Mouse (Mus musculus) forebrain, embryonic 10.5 days (tissue): ENCODE results near the gene Atp2a3. TPM values are rescaled to one million over a fixed set of nuclear protein-coding genes. Genes with fewer than 3 reads are reported as not detected.

ENCODE experiments used
- DNase-seq: peaks from one replicate; pipeline ENCODE4 v3.0.0-alpha.2; 2017; ENCODE audit warnings: low spot score; ENCODE audit errors: extremely low spot score
- H3K27ac ChIP-seq: fragments of 300-500 bp; sonication (generic); 2 replicates; pipeline ENCODE4 v1.5.1; 2016; ENCODE audit warnings: mild to moderate bottlenecking
- H3K27me3 ChIP-seq: fragments of 300-500 bp; sonication (generic); 2 replicates; pipeline ENCODE4 v1.6.1; 2016; ENCODE audit warnings: mild to moderate bottlenecking; ENCODE audit not compliant: poor library complexity, severe bottlenecking
- H3K36me3 ChIP-seq: fragments of 300-500 bp; sonication (generic); replicated peaks from 2 replicates; pipeline ENCODE4 v1.6.1; 2016; ENCODE audit warnings: mild to moderate bottlenecking, moderate library complexity
- H3K4me1 ChIP-seq: fragments of 300-500 bp; sonication (generic); 2 replicates; pipeline ENCODE4 v1.6.1; 2016
- H3K4me3 ChIP-seq: fragments of 300-500 bp; sonication (generic); 2 replicates; pipeline ENCODE4 v1.5.1; 2016; ENCODE audit warnings: mild to moderate bottlenecking, moderate library complexity
- H3K9me3 ChIP-seq: fragments of 300-500 bp; sonication (generic); 2 replicates; pipeline ENCODE4 v1.6.1; 2016; ENCODE audit warnings: mild to moderate bottlenecking, moderate library complexity
- WGBS: fragments of 180-500 bp; shearing (Covaris S2); methylation state at CpG from one replicate; pipeline ENCODE4 v1.1.7; 2016; 5-methylcytosine and 5-hydroxymethylcytosine counted together
- polyA plus RNA-seq: library from polyadenylated mRNA; unstranded; fragments of >200 nt; fragmentation: Nextera tagmentation; extraction: Ambion mirVana; gene quantifications from 2 replicates; pipeline ENCODE4 v1.2.1, GENCODE M21; 2016

Atp2a3 gene
- polyA plus RNA-seq, 1 experiment from 2014 or later, result 1.6 TPM

DNA sequence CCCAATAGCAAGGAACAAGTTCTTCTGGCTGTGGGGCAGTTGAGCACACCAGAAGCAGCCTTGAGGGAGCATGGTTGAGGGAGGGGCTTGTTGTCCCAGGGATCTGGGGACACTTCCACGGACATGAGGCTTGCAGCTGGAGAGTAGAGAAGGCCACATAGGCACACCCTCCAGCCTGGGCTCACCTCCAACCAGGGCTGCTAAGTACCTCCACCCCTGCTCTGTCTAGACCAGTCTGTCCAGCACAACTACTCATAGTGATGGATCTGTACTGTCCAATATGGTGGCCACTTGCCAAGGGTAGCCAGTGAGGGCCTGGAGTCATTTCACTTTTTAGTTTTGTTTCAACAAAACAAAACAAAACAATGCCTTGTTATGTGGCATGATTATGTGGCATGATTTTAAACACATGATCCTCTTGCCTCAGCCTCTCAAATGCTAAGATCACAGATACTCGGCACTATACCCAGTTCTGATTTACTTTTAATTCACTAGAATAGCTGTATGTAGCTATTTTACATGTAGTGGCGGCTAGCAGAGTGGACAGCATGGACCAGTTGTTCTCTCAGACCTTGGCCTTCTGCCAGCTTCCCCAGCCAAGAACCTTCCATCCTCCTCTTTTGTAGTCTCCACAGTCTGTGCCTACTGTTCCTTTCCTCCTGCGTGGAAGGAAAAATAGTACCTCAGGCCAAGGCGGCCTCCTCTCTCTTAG, 54.6 kb downstream of the Atp2a3 start:
- H3K9me3 ChIP-seq, result no peaks in the 10 kb centered on the region
- peaks cover 54% of the 10 kb centered on the region for H3K27me3 ChIP-seq
- H3K27ac ChIP-seq, result no peak overlapping the region
- H3K4me3 ChIP-seq, result no peak overlapping the region
- WGBS, result 87% methylated on average over 5 of the region's 5 CpGs
- no peaks in the 10 kb centered on the region for H3K36me3 ChIP-seq
- DNase-seq, result no peak
- peaks cover 22% of the 10 kb centered on the region for H3K4me1 ChIP-seq

DNA sequence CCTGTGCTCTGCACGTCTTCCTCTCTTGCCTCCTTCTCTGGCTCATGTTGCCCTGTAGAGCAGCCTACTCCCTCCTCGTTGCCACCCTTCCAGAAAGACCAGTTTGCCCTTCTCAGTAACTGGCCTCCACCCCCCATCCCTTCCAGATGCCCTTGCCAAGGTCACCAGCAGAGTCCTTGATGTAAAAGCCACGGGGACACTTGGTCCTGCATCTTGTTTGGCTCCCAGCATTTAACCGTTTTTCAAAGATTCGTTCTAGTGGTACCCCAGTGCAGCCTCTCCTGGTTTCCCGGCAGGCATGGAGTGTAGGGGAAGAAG, 55.1 kb downstream of the Atp2a3 start:
- H3K27me3 ChIP-seq, result peaks cover 59% of the 10 kb centered on the region
- no peak overlapping the region for H3K4me3 ChIP-seq
- H3K9me3 ChIP-seq, result no peaks in the 10 kb centered on the region
- no peaks in the 10 kb centered on the region for H3K36me3 ChIP-seq
- WGBS, result 78% methylated on average over 6 of the region's 6 CpGs
- H3K27ac ChIP-seq, result no peak overlapping the region
- H3K4me1 ChIP-seq, result peaks cover 22% of the 10 kb centered on the region
- DNase-seq, result no peak

DNA sequence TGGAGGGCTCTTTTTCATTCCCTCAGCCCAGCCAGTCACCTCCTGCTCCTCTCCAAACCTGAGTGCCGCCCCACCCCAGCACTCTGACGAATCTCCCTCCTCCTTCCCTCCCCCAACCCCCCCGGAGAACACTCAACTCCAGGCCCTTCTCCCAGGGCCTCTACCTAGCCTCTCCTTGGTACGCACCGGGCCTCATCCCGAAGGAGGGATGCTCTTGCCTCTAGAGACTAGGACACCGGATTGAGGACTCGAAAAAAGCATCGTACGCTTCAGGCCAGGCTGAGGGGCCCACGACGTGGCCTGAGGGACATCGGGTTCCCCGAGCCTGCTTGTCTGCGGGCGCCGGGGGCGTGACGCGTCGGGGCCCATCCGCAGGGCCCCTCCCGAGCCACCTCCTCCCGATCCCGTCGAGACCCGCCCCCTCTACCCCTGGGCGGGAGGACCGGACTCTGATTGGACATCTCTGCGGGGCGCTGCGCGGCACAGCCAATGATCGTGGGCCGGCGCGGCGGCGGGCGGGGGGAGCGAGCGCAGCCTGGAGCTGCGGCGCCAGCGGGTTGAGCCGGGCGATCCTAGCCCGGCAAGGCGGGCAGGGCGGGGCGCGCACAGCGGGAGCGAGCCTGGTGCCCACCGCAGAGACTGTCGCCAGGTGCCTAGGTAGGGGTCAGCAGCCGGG, 57.6 kb downstream of the Atp2a3 start, which contains the start of gene Camkk1:
Gene Camkk1, plus strand, starts transcription at position 538 of the 676 bp plus-strand sequence.
- H3K27ac ChIP-seq, result peak within 1 kb of the TSS; percentile 76
- DNase-seq, result peak; percentile 87
- peaks cover 29% of the 10 kb centered on the region for H3K4me1 ChIP-seq
- no peaks in the 10 kb centered on the region for H3K9me3 ChIP-seq
- H3K36me3 ChIP-seq, result no peaks in the 10 kb centered on the region
- peak within 1 kb of the TSS; percentile 72 for H3K4me3 ChIP-seq
- WGBS, result under 1% methylated on average over 57 of the region's 57 CpGs
- H3K27me3 ChIP-seq, result peaks cover 85% of the 10 kb centered on the region

DNA sequence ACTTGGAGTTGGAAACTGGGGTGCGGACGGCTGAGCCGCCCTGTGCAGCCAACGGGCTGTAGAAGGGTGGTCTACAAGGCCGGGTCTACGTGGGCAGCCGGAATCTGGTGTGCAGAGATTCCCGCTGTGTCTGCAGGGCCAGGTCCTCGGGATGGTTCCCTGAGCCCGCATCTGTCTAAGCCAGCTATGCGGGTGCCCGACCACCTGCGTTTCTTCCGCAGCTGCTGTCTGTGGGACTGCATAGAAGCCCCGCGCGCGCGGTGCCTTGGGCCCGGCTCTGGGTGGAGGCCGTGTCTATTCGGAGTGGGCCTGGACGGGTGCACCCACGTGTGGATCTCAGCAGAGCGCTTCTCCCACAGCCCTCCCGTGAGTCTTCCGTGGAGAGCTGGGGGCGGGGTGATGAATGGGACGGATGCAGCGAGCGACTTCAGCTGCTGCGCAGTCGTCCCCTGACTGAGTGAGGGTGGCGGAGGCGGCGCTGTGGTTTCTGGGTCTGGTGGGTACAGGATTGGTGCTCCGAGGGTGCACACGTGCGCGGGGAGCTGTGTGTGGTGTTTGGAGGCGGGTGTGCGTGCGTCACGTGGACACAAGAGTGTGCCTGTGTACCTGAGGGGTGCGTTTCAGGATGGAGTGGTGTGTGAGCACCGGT, 58.3 kb downstream of the Atp2a3 start:
- Histone ChIP-seq H3K27ac (peak overlapping the region; percentile 76), H3K36me3 (no peaks in the 10 kb centered on the region), H3K9me3 (no peaks in the 10 kb centered on the region), H3K4me1 (peaks cover 36% of the 10 kb centered on the region), H3K27me3 (peaks cover 88% of the 10 kb centered on the region), H3K4me3 (peak overlapping the region; percentile 72)
- 1% methylated on average over 46 of the region's 46 CpGs for WGBS
- DNase-seq, result peak; percentile 45

DNA sequence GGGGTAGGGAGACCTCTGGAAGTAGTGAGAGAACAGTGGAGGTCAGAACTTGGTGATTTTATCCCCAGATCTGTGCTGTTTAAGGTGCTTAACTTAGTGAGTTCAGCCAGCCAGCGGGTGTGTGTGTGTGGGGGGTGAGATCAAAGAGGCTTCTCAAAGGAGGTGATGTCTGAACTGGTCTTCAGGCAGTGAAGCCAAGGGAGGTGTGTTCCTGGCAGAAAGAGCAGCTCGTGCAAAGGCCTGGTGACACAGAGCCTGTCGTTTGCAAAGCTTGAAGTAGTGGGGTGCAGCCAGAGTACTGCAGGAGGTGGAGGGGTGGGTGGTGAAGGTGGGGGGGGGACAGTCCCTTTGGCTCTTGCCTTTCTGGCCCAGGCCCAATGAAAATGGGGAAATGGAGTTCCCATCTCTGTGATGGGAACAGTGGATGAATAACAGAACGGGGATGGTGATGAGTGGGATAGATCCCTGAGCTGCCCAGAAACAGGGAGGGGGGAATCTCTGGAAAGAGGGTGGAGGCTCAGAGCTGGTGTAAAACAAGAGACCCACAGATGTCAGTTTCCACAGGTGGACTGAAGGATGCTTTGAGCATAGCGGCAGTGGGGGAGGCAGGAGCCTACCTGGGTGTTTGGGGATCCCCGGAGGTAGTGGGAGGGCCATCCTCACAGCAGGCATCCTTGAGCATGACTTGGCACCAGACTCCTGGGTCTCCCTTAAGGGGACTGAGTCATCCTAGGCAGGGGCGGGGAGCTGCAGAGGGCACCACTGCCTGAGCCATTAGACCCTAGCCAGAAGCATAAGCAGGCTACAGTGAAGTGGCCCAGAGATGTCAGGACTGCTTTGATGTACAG, 60.2 kb downstream of the Atp2a3 start:
- H3K36me3 ChIP-seq, result no peaks in the 10 kb centered on the region
- no peak overlapping the region for H3K27ac ChIP-seq
- H3K9me3 ChIP-seq, result no peaks in the 10 kb centered on the region
- WGBS, result 66% methylated on average over 7 of the region's 7 CpGs
- H3K27me3 ChIP-seq, result peaks cover 80% of the 10 kb centered on the region
- DNase-seq, result no peak
- H3K4me3 ChIP-seq, result no peak overlapping the region
- H3K4me1 ChIP-seq, result peaks cover 45% of the 10 kb centered on the region

DNA sequence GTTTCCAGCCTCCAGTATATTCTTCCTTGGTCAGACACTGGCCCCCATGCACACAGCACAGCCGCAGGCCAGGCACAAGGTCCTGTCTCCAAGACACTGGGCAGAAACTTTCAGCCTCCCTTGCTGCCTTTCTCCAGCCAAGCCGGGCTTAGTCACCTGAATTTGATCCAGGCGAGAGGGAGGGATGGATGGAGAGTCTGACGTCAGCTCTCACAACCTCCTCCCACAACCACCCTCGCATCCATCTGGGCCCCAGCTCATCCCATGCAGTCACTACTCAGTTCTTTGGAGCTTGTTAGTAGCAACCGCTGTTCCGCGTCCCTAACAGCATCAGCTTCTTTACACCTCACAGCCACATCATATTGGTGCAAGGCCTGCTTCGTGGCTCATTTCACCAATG, 62.1 kb downstream of the Atp2a3 start:
- Histone ChIP-seq H3K36me3 (no peaks in the 10 kb centered on the region), H3K27ac (no peak overlapping the region), H3K4me3 (no peak overlapping the region), H3K9me3 (no peaks in the 10 kb centered on the region), H3K4me1 (peaks cover 44% of the 10 kb centered on the region), H3K27me3 (peaks cover 61% of the 10 kb centered on the region)
- WGBS, result 55% methylated on average over 9 of the region's 9 CpGs
- no peak for DNase-seq

DNA sequence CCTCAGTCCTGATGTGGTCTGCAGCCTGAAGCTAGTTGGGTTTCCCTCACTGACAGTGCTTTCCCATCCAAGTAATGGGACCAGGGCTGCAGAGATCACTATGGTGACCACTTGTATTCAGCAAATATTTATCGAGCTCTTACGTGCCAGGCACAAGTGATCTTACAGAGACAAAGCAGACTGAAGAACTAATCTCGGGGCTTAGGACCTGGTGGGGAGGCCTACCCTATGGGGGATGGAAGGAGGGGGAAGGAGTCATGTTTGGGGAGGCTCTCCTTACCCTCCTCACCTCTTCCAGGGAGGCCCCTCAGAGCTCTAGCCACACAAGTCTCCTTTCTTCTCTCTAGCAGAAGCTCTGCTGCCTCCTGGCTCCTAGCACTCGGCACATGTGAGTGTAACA, 62.9 kb downstream of the Atp2a3 start:
- Histone ChIP-seq H3K4me3 (no peak overlapping the region), H3K27me3 (peaks cover 57% of the 10 kb centered on the region), H3K27ac (no peak overlapping the region), H3K9me3 (no peaks in the 10 kb centered on the region), H3K4me1 (peaks cover 37% of the 10 kb centered on the region), H3K36me3 (no peaks in the 10 kb centered on the region)
- 44% methylated on average over 4 of the region's 4 CpGs for WGBS
- no peak for DNase-seq

DNA sequence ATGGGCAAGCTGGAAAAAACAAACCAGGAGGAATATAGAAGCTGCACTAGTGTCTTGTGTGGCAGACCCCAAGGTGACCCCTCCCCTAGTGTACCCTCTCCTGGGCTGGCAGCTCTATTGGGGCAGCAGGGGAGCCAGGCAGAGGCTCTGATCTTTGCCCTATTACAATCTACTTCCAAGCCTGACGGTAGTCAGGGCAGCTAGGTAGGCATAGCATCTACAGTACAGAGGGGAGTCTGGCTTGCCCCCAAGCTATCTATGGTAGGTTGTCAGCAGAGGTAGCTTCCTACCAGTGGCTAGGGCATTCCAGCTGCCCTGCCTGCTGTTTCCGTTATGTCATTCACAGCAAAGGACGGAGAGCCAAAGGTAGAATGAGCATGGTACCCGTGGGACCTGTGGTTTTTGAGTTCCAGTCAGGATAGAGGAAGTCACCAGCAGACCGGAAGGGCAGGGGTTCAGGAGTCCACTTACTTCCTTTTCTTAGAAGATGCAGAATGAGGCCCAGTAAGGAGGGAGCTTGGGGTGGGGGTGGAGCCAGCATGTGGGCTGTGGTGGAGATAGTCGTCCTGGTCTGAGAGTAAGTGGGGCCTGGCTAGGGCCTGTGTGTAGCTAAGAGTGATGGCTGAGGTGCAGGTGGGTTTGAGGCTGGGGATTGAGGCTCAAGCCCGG, 63.4 kb downstream of the Atp2a3 start:
- peaks cover 31% of the 10 kb centered on the region for H3K4me1 ChIP-seq
- H3K4me3 ChIP-seq, result no peak overlapping the region
- DNase-seq, result no peak
- H3K36me3 ChIP-seq, result no peaks in the 10 kb centered on the region
- H3K27me3 ChIP-seq, result peaks cover 56% of the 10 kb centered on the region
- no peaks in the 10 kb centered on the region for H3K9me3 ChIP-seq
- 66% methylated on average over 7 of the region's 7 CpGs for WGBS
- H3K27ac ChIP-seq, result no peak overlapping the region

DNA sequence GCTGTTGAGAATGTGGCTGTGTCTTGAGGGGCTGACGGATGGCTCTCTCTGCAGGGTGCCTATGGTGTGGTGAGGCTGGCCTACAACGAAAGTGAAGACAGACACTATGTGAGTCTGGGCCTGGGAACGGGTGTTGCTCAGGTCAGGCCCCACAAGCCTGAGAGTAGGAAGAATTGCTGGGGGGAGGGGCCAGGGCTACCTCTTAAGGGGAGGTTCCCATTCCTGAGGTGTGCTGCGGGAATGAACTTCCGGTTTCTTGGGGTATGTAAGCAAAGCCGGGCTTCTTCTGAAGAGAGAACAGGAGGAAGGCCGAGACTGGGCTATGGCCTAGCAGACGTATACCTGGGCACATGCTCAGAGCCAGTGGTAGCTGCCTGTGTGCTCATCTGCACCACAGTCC, 66.0 kb downstream of the Atp2a3 start:
- Histone ChIP-seq H3K4me3 (no peak overlapping the region), H3K9me3 (no peaks in the 10 kb centered on the region), H3K4me1 (peaks cover 35% of the 10 kb centered on the region), H3K27ac (no peak overlapping the region), H3K36me3 (no peaks in the 10 kb centered on the region), H3K27me3 (peaks cover 36% of the 10 kb centered on the region)
- DNase-seq, result no peak
- WGBS, result 56% methylated on average over 8 of the region's 8 CpGs

DNA sequence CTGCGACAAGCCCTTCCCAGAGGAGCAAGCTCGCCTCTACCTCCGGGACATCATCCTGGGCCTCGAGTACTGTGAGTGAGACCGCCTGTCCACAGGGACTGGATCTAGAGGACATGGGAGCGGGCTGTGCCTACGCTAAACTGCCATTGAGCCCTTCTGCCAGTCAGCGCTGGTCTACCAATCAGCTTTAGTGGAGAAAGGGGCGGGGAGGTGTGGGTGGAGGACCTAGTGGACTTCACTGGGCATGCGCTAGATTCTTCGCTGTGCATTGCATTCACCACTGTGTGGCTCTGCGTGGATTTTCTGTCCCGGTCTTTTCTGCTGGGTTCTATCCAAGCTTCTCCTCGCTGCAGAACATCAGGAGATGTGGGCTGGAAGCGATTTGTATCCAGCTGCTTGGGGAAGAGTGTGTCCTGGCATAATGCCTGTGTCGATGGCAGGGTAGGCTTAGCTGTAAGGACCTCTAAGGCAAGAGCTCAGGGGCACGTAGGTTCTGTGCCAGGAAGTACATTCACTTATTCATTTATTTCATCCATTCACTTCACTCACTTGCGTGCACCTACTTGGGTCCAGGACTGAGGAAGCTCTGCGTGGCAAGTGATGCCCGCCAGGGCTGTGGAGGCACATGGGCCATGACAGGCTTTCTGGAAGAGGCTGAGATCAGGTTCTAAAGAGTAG, 70.0 kb downstream of the Atp2a3 start:
- H3K27me3 ChIP-seq, result peaks cover 23% of the 10 kb centered on the region
- peak overlapping the region; percentile 44 for H3K4me3 ChIP-seq
- peak; percentile 84 for DNase-seq
- H3K4me1 ChIP-seq, result peaks cover 12% of the 10 kb centered on the region
- whole genome bisulfite sequencing, result 29% methylated on average over 20 of the region's 20 CpGs
- H3K27ac ChIP-seq, result peak overlapping the region; percentile 78
- no peaks in the 10 kb centered on the region for H3K9me3 ChIP-seq
- H3K36me3 ChIP-seq, result no peaks in the 10 kb centered on the region

DNA sequence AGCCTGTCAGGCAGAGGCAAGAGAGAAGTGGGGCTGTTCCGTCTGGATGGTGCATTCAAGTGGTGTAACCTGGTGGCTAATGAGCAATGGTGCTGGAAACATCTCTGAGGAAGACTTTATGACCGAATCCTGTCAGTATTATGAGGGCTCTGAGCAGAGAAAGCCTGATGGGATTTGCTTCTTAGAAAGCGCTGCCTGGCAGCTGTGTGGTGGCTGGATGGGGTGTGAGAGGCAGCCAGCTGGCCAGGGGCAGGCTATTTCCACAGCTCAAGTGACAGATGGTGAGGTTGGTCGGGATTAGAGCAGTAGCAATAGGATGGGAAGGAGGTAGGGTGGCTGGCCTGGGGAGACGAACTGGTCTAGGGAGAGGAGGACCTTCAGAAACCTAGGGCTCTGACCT, 70.6 kb downstream of the Atp2a3 start:
- Histone ChIP-seq H3K4me1 (peaks cover 12% of the 10 kb centered on the region), H3K27ac (peak overlapping the region; percentile 78; the same call in 1 of the 2 replicates), H3K36me3 (no peaks in the 10 kb centered on the region), H3K9me3 (no peaks in the 10 kb centered on the region), H3K4me3 (peak overlapping the region; percentile 44; the same call in 1 of the 2 replicates), H3K27me3 (peaks cover 23% of the 10 kb centered on the region)
- 83% methylated on average over 5 of the region's 5 CpGs for WGBS
- no peak for DNase-seq

DNA sequence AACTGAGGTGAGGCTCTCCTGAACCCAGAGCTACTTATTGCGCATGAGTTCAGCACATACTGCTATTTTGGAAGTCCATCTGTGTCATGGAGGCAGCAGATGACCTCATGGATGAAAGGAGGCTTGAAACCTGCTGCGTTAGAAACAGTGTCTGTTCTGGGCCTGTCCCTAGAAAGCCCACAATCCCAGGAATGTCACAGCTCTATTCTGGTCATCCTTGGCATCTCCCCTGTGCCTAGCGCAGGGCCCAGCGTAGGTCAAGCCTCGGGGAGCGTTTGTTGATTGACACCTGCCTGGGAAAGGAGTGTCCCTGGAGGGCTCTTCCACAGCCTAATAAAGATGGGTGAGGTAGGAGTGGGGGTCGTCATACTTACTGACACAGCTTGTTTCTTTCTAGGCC, 75.1 kb downstream of the Atp2a3 start:
- peaks cover 6% of the 10 kb centered on the region for H3K4me1 ChIP-seq
- no peak for DNase-seq
- H3K27me3 ChIP-seq, result peaks cover 17% of the 10 kb centered on the region
- H3K27ac ChIP-seq, result no peak overlapping the region
- no peaks in the 10 kb centered on the region for H3K9me3 ChIP-seq
- no peaks in the 10 kb centered on the region for H3K36me3 ChIP-seq
- H3K4me3 ChIP-seq, result no peak overlapping the region
- WGBS, result 86% methylated on average over 7 of the region's 7 CpGs
